Mouse (Mus musculus) urinary bladder, adult 18-20 months (tissue): Measurements from ENCODE around the gene Tubb3.
A peak's percentile ranks its signal among the peaks of the same experiment; 100 is the strongest.
"Not testable (repeated sequence)": the region's sequence is repeated elsewhere in the genome, so short reads cannot be mapped to it uniquely, and the experiment has no call there.

Experiments
- DNase-seq, 2 experiments: peaks; one replicate each; pipeline ENCODE4 v3.0.0; 2022; ENCODE audit warnings: low spot score in 2 of 2, mixed read lengths in 2 of 2

Tubb3 gene

GRCm38 (mm10) chr8:123431616-123432365 is 20.6 kb downstream of the Tubb3 start:
- DNase-seq = no peak

GRCm38 (mm10) chr8:123432381-123432780 is 21.2 kb downstream of the Tubb3 start:
- DNase-seq = no peak

GRCm38 (mm10) chr8:123433241-123433974 is 22.2 kb downstream of the Tubb3 start:
- not testable (repeated sequence) for DNase-seq

GRCm38 (mm10) chr8:123441788-123442187 is 30.6 kb downstream of the Tubb3 start:
- DNase-seq = no peak

GRCm38 (mm10) chr8:123442351-123442750 is 31.1 kb downstream of the Tubb3 start:
- no peak for DNase-seq

GRCm38 (mm10) chr8:123442871-123443575 is 31.8 kb downstream of the Tubb3 start:
- DNase-seq = peak; percentile 86 to 99

- DNase-seq = no peak
Measured at GRCm38 (mm10) chr8:123443576-123443921, 32.3 kb downstream of the Tubb3 start.

GRCm38 (mm10) chr8:123444131-123444530 is 32.9 kb downstream of the Tubb3 start:
- DNase-seq = no peak

- DNase-seq = no peak
Measured at GRCm38 (mm10) chr8:123445981-123446380, 34.8 kb downstream of the Tubb3 start.

- peak in 1 of 2 experiments; percentile 10 for DNase-seq
Measured at GRCm38 (mm10) chr8:123446799-123447198, 35.6 kb downstream of the Tubb3 start.

- no peak for DNase-seq
Measured at GRCm38 (mm10) chr8:123450783-123451182, 39.6 kb downstream of the Tubb3 start.

GRCm38 (mm10) chr8:123451747-123452146 is 40.5 kb downstream of the Tubb3 start:
- DNase-seq = not testable (repeated sequence)

- no peak for DNase-seq
Measured at GRCm38 (mm10) chr8:123452149-123452548, 40.9 kb downstream of the Tubb3 start.

GRCm38 (mm10) chr8:123453291-123453690 is 42.1 kb downstream of the Tubb3 start:
- no peak for DNase-seq

GRCm38 (mm10) chr8:123453951-123454350 is 42.7 kb downstream of the Tubb3 start:
- DNase-seq = no peak

- DNase-seq = no peak
Measured at GRCm38 (mm10) chr8:123454559-123454958, 43.3 kb downstream of the Tubb3 start.

- no peak for DNase-seq
Measured at GRCm38 (mm10) chr8:123463651-123464050, 52.4 kb downstream of the Tubb3 start.

- no peak for DNase-seq
Measured at GRCm38 (mm10) chr8:123467476-123467875, 56.3 kb downstream of the Tubb3 start.
